Mouse (Mus musculus) stomach, postnatal 0 days (tissue): ENCODE results near the gene Gm9789. TPM values are rescaled to one million over a fixed set of nuclear protein-coding genes. Genes with fewer than 3 reads are reported as not detected.
"Not testable (repeated sequence)": the region's sequence is repeated elsewhere in the genome, so short reads cannot be mapped to it uniquely, and the experiment has no call there.

ENCODE experiments used
- ATAC-seq: fragments of 200-750 bp; cut with Nextera tagmentation; 2 replicates; pipeline ENCODE4 v1.8.0; 2017; ENCODE audit not compliant: low FRiP score, low TSS enrichment
- DNase-seq: peaks from one replicate; pipeline ENCODE4 v3.0.0-alpha.2; 2016; ENCODE audit warnings: low spot score
- H3K27ac ChIP-seq: fragments of 300-500 bp; sonication (generic); replicated peaks from 2 replicates; pipeline ENCODE4 v1.5.1; 2014; ENCODE audit warnings: mild to moderate bottlenecking, control low read depth
- H3K27me3 ChIP-seq: fragments of 300-500 bp; sonication (generic); 2 replicates; pipeline ENCODE4 v1.6.1; 2014; ENCODE audit warnings: low read length; ENCODE audit not compliant: control insufficient read depth, insufficient read depth
- H3K36me3 ChIP-seq: fragments of 300-500 bp; sonication (generic); 2 replicates; pipeline ENCODE4 v1.6.1; 2014; ENCODE audit warnings: low read length, mixed read lengths; ENCODE audit not compliant: control insufficient read depth, insufficient read depth
- H3K4me1 ChIP-seq: fragments of 300-500 bp; sonication (generic); replicated peaks from 2 replicates; pipeline ENCODE4 v1.6.1; 2014; ENCODE audit warnings: antibody characterized with exemption; ENCODE audit not compliant: control insufficient read depth, insufficient read depth
- H3K4me2 ChIP-seq: fragments of 300-500 bp; sonication (generic); replicated peaks from 2 replicates; pipeline ENCODE4 v1.6.1; 2014; ENCODE audit warnings: low read depth, mild to moderate bottlenecking, control low read depth, moderate library complexity
- H3K4me3 ChIP-seq: fragments of 300-500 bp; sonication (generic); 2 replicates; pipeline ENCODE4 v1.5.1; 2014; ENCODE audit warnings: low read depth, low read length, control low read depth
- H3K9ac ChIP-seq: fragments of 300-500 bp; sonication (generic); 2 replicates; pipeline ENCODE4 v1.6.1; 2014; ENCODE audit warnings: mild to moderate bottlenecking, low read length, control low read depth, mixed read lengths
- H3K9me3 ChIP-seq: fragments of 300-500 bp; sonication (generic); 2 replicates; pipeline ENCODE4 v1.6.1; 2016; ENCODE audit warnings: low read length; ENCODE audit not compliant: control insufficient read depth
- CTCF ChIP-seq: IDR thresholded peaks from 2 replicates; pipeline ENCODE4 v1.5.1; 2016; ENCODE audit warnings: antibody characterized with exemption, low read depth, mild to moderate bottlenecking, moderate library complexity
- EP300 ChIP-seq: optimal IDR thresholded peaks from 2 replicates; pipeline ENCODE3; 2016; ENCODE audit warnings: antibody characterized with exemption
- WGBS: fragments of 180-500 bp; shearing (Covaris S2); extraction: QIAGEN DNeasy Blood & Tissue Kit; methylation state at CpG from one replicate; pipeline ENCODE4 v1.1.7; 2014; 5-methylcytosine and 5-hydroxymethylcytosine counted together
- polyA plus RNA-seq: library from polyadenylated mRNA; unstranded; fragments of >200 nt; fragmentation: Nextera tagmentation; extraction: Ambion mirVana; gene quantifications from 2 replicates; pipeline ENCODE4 v1.2.1, GENCODE M21; 2015

Gene Gm9789
- not detected in 2 replicates for polyA plus RNA-seq

GRCm38 (mm10) chr16:89157652-89158051 is at the start of gene Gm9789:
Gene Gm9789 (plus strand): TSS chr16:89157952.
- no peak for ATAC-seq
- Histone ChIP-seq H3K4me1 (no peaks in the 10 kb centered on the region), H3K4me3 (no peak within 1 kb of the TSS), H3K9me3 (no peaks in the 10 kb centered on the region), H3K27me3 (no peaks in the 10 kb centered on the region), H3K9ac (no peak within 1 kb of the TSS), H3K4me2 (no peak within 1 kb of the TSS), H3K27ac (no peak within 1 kb of the TSS), H3K36me3 (no peaks in the 10 kb centered on the region)
- TF ChIP-seq CTCF, result no peak
- TF ChIP-seq EP300, result no peak
- no peak for DNase-seq
- 86% methylated on average over 4 of the region's 4 CpGs for WGBS

DNA sequence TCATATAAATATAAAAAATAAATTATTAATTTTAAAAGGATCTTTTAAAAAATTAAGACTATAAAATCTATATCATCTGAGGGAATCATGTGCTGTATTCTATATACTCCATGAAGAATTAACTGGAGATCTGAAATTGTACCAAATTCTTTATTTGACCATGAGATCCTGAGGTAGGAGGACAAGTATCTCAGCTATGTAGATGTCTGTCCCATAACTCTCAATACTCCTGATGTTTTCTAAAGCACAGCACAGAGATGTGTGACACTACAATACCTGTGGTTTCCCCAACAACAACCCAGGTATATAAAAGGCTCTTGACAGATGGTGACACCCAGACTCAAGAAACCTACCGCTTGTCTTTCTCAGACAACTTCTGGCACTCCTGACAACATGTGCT is 17.2 kb upstream of the Gm9789 start, which contains the start of gene Gm6358:
Gm6358 (plus strand) TSS at position 301 of the 400 bp plus-strand sequence.
- TF ChIP-seq CTCF (no peak), EP300 (no peak)
- H3K9ac ChIP-seq, result no peak within 1 kb of the TSS
- no peak within 1 kb of the TSS for H3K4me3 ChIP-seq
- H3K36me3 ChIP-seq, result no peaks in the 10 kb centered on the region
- H3K4me1 ChIP-seq, result no peaks in the 10 kb centered on the region
- WGBS, result 97% methylated on average over 1 of the region's 1 CpGs
- DNase-seq (no peak), ATAC-seq (no peak)
- no peaks in the 10 kb centered on the region for H3K27me3 ChIP-seq
- H3K27ac ChIP-seq, result no peak within 1 kb of the TSS
- H3K4me2 ChIP-seq, result no peak within 1 kb of the TSS
- H3K9me3 ChIP-seq, result no peaks in the 10 kb centered on the region

- DNase-seq (no peak), ATAC-seq (no peak)
- no peaks in the 10 kb centered on the region for H3K4me1 ChIP-seq
- no peaks in the 10 kb centered on the region for H3K27me3 ChIP-seq
- TF ChIP-seq CTCF (no peak), EP300 (no peak)
- H3K9ac ChIP-seq, result no peak within 1 kb of the TSS
- no peaks in the 10 kb centered on the region for H3K36me3 ChIP-seq
- H3K27ac ChIP-seq, result no peak within 1 kb of the TSS
- 97% methylated on average over 1 of the region's 1 CpGs for WGBS
- H3K4me3 ChIP-seq, result no peak within 1 kb of the TSS
- no peak within 1 kb of the TSS for H3K4me2 ChIP-seq
- no peaks in the 10 kb centered on the region for H3K9me3 ChIP-seq
These were observed 7.0 kb upstream of the Gm9789 start, which contains the start of gene Gm10061 for GRCm38 (mm10) chr16:89150786-89151185. Gene Gm10061 (plus strand): TSS chr16:89151086.

DNA sequence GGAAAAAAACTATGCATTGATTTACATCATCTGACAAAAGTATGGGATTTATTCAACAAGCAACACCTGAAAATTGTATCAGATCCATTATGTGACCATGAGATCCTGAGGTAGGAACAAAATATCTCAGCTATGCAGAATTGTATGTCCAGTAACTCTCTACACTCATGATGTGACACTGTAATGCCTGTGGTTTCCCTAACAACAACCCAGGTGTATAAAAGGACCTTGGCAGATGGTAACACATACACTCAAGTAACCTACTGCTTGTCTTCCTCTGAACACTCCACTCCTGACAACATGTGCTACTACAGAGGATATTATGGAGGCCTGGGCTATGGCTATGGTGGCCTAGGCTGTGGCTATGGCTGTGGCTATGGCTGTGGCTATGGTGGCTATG is 11.4 kb downstream of the Gm9789 start, which contains the start of gene Gm7735:
Gm7735 (plus strand) TSS at position 301 of the 400 bp plus-strand sequence.
- not testable (repeated sequence) for H3K9ac ChIP-seq, H3K27me3 ChIP-seq, H3K9me3 ChIP-seq, H3K36me3 ChIP-seq, H3K27ac ChIP-seq, DNase-seq, ATAC-seq, H3K4me1 ChIP-seq, H3K4me2 ChIP-seq, H3K4me3 ChIP-seq

DNA sequence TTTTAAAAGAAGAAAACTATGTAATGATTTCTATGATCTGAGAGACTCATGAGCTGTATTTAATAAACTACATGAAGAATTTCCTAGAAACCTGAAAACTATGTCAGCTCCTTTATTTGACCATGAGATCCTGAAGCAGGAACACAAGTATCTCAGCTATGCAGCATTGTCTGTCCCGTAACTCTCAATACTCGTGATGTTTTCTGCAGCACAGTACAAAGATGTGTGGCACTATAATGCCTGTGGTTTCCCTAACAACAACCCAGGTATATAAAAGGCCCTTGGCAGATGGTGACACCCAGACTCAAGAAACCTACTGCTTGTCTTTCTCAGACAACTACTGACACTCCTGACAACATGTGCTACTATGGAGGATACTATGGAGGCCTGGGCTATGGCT is 16.7 kb downstream of the Gm9789 start, which contains the start of gene 1110057P08Rik:
1110057P08Rik (plus strand) TSS at position 301 of the 400 bp plus-strand sequence.
- no peak within 1 kb of the TSS for H3K27ac ChIP-seq
- no peaks in the 10 kb centered on the region for H3K36me3 ChIP-seq
- no peaks in the 10 kb centered on the region for H3K27me3 ChIP-seq
- no peak within 1 kb of the TSS for H3K4me3 ChIP-seq
- no peaks in the 10 kb centered on the region for H3K9me3 ChIP-seq
- no peak within 1 kb of the TSS for H3K4me2 ChIP-seq
- ATAC-seq, result no peak
- no peaks in the 10 kb centered on the region for H3K4me1 ChIP-seq
- 71% methylated on average over 2 of the region's 2 CpGs for WGBS
- no peak within 1 kb of the TSS for H3K9ac ChIP-seq
- DNase-seq, result no peak
- no peak for TF ChIP-seq CTCF
- TF ChIP-seq EP300, result no peak

- ATAC-seq (no peak), DNase-seq (no peak)
- H3K4me1 ChIP-seq, result no peaks in the 10 kb centered on the region
- no peaks in the 10 kb centered on the region for H3K27me3 ChIP-seq
- 74% methylated on average over 4 of the region's 4 CpGs for WGBS
- no peak overlapping the region for H3K4me3 ChIP-seq
- H3K9ac ChIP-seq, result no peak overlapping the region
- H3K36me3 ChIP-seq, result no peaks in the 10 kb centered on the region
- no peak overlapping the region for H3K27ac ChIP-seq
- no peak overlapping the region for H3K4me2 ChIP-seq
- TF ChIP-seq EP300 (no peak), CTCF (no peak)
- no peaks in the 10 kb centered on the region for H3K9me3 ChIP-seq
These were observed 30.9 kb downstream of the Gm9789 start for GRCm38 (mm10) chr16:89188621-89189020.
